Mouse (Mus musculus): Measurements from ENCODE around the gene Ephb1.

Gene Ephb1

GRCm38 (mm10) chr9:101907747-101908255 lies 446.7 kb downstream of the Ephb1 start:
- Histone ChIP-seq H3K4me3 (replicated peaks; ENCODE audit: low read length) (no peak overlapping the region), H3K4me1 (replicated peaks; ENCODE audit: low read depth, low read length) (no peaks in the 10 kb centered on the region), H3K36me3 (ENCODE audit: insufficient read depth, low read length) (no peaks in the 10 kb centered on the region), H3K27me3 (ENCODE audit: insufficient read depth, low read length) (no peaks in the 10 kb centered on the region), H3K9me3 (ENCODE audit: low read length) (no peaks in the 10 kb centered on the region)
- TF ChIP-seq CTCF (conservative IDR thresholded peaks at IDR 0.05; ENCODE audit: low read length) = no peak
- TF ChIP-seq NANOG (IDR thresholded peaks at IDR 0.05; ENCODE audit: borderline replicate concordance, low read length) = no peak
- TF ChIP-seq POU5F1 (IDR thresholded peaks at IDR 0.05; ENCODE audit: borderline replicate concordance, low read length) = no peak

- no peaks in the 10 kb centered on the region for H3K36me3 ChIP-seq (ENCODE audit: insufficient read depth, low read length)
- no peaks in the 10 kb centered on the region for H3K27me3 ChIP-seq (ENCODE audit: insufficient read depth, low read length)
- H3K4me1 ChIP-seq (replicated peaks; ENCODE audit: low read depth, low read length) = no peaks in the 10 kb centered on the region
- H3K9me3 ChIP-seq (ENCODE audit: low read length) = no peaks in the 10 kb centered on the region
- no peak for TF ChIP-seq POU5F1 (IDR thresholded peaks at IDR 0.05; ENCODE audit: borderline replicate concordance, low read length)
- no peak for TF ChIP-seq NANOG (IDR thresholded peaks at IDR 0.05; ENCODE audit: borderline replicate concordance, low read length)
- TF ChIP-seq CTCF (conservative IDR thresholded peaks at IDR 0.05; ENCODE audit: low read length) = no peak
- H3K4me3 ChIP-seq (replicated peaks; ENCODE audit: low read length) = no peak overlapping the region
Observed at GRCm38 (mm10) chr9:101903406-101903805, 451.1 kb downstream of the Ephb1 start.

GRCm38 (mm10) chr9:101897851-101898250 lies 456.6 kb downstream of the Ephb1 start:
- H3K9me3 ChIP-seq (ENCODE audit: low read length) = no peaks in the 10 kb centered on the region
- no peaks in the 10 kb centered on the region for H3K4me1 ChIP-seq (replicated peaks; ENCODE audit: low read depth, low read length)
- H3K36me3 ChIP-seq (ENCODE audit: insufficient read depth, low read length) = no peaks in the 10 kb centered on the region
- TF ChIP-seq CTCF (conservative IDR thresholded peaks at IDR 0.05; ENCODE audit: low read length) (no peak), POU5F1 (IDR thresholded peaks at IDR 0.05; ENCODE audit: borderline replicate concordance, low read length) (no peak)
- no peak overlapping the region for H3K4me3 ChIP-seq (replicated peaks; ENCODE audit: low read length)
- H3K27me3 ChIP-seq (ENCODE audit: insufficient read depth, low read length) = no peaks in the 10 kb centered on the region

- no peaks in the 10 kb centered on the region for H3K4me1 ChIP-seq (replicated peaks; ENCODE audit: low read depth, low read length)
- no peaks in the 10 kb centered on the region for H3K27me3 ChIP-seq (ENCODE audit: insufficient read depth, low read length)
- TF ChIP-seq POU5F1 (IDR thresholded peaks at IDR 0.05; ENCODE audit: borderline replicate concordance, low read length) (no peak), CTCF (conservative IDR thresholded peaks at IDR 0.05; ENCODE audit: low read length) (no peak), NANOG (IDR thresholded peaks at IDR 0.05; ENCODE audit: borderline replicate concordance, low read length) (no peak)
- no peak overlapping the region for H3K4me3 ChIP-seq (replicated peaks; ENCODE audit: low read length)
- no peaks in the 10 kb centered on the region for H3K36me3 ChIP-seq (ENCODE audit: insufficient read depth, low read length)
- 0 out of 2 replicates have a peak, but pooled peaks cover 4% of the 10 kb centered on the region for H3K9me3 ChIP-seq (ENCODE audit: low read length)
Observed at GRCm38 (mm10) chr9:101883295-101883694, 471.2 kb downstream of the Ephb1 start.

GRCm38 (mm10) chr9:101877109-101877987 lies 477.1 kb downstream of the Ephb1 start:
- H3K27me3 ChIP-seq (ENCODE audit: insufficient read depth, low read length) = no peaks in the 10 kb centered on the region
- H3K9me3 ChIP-seq (ENCODE audit: low read length) = no peaks in the 10 kb centered on the region
- H3K4me3 ChIP-seq (replicated peaks; ENCODE audit: low read length) = no peak overlapping the region
- no peaks in the 10 kb centered on the region for H3K4me1 ChIP-seq (replicated peaks; ENCODE audit: low read depth, low read length)
- no peaks in the 10 kb centered on the region for H3K36me3 ChIP-seq (ENCODE audit: insufficient read depth, low read length)
- TF ChIP-seq NANOG (IDR thresholded peaks at IDR 0.05; ENCODE audit: borderline replicate concordance, low read length) (no peak), CTCF (conservative IDR thresholded peaks at IDR 0.05; ENCODE audit: low read length) (no peak), POU5F1 (IDR thresholded peaks at IDR 0.05; ENCODE audit: borderline replicate concordance, low read length) (no peak)

- Histone ChIP-seq H3K36me3 (ENCODE audit: insufficient read depth, low read length) (no peaks in the 10 kb centered on the region), H3K4me1 (replicated peaks; ENCODE audit: low read depth, low read length) (no peaks in the 10 kb centered on the region), H3K9me3 (ENCODE audit: low read length) (no peaks in the 10 kb centered on the region), H3K27me3 (ENCODE audit: insufficient read depth, low read length) (no peaks in the 10 kb centered on the region), H3K4me3 (replicated peaks; ENCODE audit: low read length) (no peak overlapping the region)
- TF ChIP-seq POU5F1 (IDR thresholded peaks at IDR 0.05; ENCODE audit: borderline replicate concordance, low read length) = no peak
- TF ChIP-seq NANOG (IDR thresholded peaks at IDR 0.05; ENCODE audit: borderline replicate concordance, low read length) = no peak
- TF ChIP-seq CTCF (conservative IDR thresholded peaks at IDR 0.05; ENCODE audit: low read length) = no peak
Observed at GRCm38 (mm10) chr9:101875306-101875705, 479.2 kb downstream of the Ephb1 start.

Measured in E14TG2a.4 (cell line).